Mouse (Mus musculus) gonadal fat pad, adult 2 months (tissue): ENCODE results near the gene Nudt8. TPM values are rescaled to one million over a fixed set of nuclear protein-coding genes. Genes with fewer than 3 reads are reported as not detected.

Experiments
- DNase-seq: peaks from one replicate; pipeline ENCODE4 v3.0.0-alpha.2; 2012; ENCODE audit warnings: low read depth
- polyA plus RNA-seq: library from polyadenylated mRNA; depleted of rRNA; stranded (reverse); fragments of >200 nt; gene quantifications from 2 replicates; pipeline ENCODE4 v1.2.3, GENCODE M21; 2012

Gene Nudt8
- polyA plus RNA-seq, 1 experiment: 10.2 TPM

DNA sequence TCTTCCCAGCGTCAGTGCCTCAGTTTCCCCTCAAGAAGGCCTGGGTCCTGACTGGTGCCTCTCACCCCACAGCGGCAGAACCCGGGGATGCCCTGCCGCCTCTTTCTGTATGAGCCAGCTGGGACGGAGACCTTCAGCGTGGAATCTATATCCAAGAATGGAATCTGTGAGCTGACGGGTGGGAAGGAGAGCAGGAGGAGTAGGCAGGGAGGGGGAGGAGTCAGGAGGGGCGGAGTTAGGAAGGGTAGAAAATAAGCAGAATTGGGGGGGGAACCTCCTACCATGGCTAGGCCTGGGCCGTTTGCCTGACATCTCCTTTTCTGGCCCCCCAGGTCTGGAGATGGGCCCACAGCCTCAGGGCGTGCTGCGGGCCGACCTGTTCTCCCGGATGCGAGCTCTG, 12.3 kb upstream of the Nudt8 start:
- no peak for DNase-seq

DNA sequence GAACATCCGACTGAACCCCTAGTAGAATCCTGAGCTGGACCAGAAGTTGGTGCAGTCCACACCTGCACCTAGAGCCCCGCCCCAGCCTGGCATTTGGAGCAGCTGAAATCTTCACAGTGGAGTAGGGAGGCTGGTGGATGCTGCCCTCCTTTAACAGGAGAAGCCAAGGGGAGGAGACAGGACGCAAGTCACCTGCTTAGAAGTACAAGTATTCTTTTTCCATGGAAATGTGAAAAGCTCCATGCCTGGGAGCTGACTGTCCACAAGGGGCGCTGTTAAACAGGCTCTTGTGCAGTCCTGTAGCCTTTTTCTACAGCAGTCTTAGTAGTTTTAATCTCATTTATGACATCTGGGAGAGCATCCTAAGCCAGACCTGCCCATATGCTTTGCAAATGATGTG, 11.6 kb upstream of the Nudt8 start:
- DNase-seq: no peak

DNA sequence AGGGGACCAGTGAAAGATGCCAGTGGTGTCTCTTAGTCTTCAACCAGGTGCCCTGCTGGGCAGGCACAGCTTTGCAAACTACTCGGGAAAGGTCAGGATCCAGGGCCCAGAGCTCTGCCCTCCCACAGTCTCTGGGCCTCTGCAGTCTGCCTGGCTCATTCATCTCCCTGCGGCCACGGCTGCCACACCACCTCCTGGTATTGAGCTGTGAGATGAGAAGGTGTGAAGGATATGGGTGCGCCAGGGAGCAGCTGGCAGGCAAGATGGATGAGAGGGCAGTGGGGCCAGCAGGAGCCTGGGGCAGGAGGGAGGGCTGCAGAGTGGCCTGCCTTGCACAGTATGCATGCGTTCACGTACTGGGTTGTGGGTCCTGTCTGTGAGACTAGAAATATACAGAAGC, 9.6 kb upstream of the Nudt8 start:
- no peak for DNase-seq

DNA sequence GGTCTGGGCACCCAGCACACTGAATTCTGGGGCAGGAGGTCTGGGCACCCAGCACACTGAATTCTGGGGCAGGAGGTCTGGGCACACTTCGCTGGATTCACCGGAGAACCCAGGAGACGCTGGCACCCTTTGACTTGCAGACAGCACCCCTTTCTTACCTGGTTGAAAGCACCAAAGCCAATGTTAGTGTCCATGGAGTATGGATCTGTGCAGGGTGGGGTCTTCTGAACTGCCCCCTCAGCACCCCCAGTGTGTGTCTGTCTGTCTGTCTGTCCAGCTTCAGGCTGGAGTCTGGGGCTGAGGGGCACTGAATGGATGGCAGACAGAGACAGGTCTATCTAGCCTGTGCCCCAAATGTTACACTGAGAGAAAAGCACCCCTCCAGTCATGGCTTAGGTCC, 8.8 kb upstream of the Nudt8 start:
- no peak for DNase-seq

DNA sequence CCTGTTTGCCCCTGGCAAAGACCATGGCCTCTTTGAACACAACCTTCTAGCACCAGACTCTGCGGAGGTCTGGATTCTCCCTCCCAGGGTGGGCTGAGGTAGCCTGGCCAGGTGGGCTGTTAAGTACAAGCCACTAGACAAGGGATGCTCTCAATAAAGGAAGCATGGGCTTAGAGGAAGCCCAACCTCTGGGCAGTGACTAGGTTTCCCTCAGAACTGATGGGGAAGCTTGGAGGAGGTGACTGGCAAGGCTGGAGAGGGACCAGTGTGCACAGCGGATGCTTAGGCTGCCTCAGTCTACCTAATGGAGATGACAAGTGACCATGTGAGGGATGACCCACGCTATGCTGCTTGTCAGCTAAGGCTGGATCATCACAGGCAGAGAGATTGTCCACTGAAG, 8.4 kb upstream of the Nudt8 start:
- DNase-seq: no peak

DNA sequence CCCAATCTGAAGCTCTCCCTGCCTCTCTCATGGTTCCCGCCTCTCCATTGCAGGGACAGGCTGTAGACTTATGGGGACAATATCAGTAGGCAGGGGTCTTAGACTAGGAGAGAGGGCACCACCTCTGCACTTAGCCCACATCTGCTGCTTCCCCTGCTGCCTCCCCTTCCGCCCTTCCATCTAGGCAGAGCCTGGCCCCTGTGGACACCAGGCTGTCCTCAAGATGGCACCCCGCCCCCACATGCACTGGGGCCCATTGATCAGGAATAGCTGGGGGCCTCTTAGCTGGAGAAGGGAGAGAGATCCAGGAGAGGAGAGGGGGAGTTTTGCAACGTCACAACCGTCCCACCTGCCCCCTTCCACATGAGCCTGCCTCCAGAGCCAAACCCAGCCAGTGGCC, 8.0 kb upstream of the Nudt8 start, which contains the start of gene Tbx10:
Gene Tbx10, plus strand, starts transcription at position 337 of the 400 bp plus-strand sequence.
- no peak for DNase-seq

DNA sequence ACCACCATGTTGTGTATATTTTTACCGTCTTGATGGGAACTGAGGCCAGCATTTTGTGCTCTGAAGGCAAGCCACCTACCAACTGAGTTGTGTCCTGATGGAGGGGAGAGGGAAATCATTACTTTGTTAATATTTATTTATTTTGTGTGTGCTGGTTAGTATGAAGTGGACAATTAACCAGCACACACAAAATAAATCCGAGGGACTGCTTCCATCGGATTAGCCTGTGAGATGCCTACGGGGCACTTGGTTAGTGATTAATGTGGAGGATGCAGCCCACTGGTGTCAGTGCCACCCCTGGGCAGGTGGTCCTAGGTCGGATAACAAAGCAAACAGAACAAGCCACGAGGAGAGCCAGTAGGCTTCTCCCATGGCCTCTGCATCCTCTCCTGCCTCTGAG, 5.4 kb upstream of the Nudt8 start:
- no peak for DNase-seq

DNA sequence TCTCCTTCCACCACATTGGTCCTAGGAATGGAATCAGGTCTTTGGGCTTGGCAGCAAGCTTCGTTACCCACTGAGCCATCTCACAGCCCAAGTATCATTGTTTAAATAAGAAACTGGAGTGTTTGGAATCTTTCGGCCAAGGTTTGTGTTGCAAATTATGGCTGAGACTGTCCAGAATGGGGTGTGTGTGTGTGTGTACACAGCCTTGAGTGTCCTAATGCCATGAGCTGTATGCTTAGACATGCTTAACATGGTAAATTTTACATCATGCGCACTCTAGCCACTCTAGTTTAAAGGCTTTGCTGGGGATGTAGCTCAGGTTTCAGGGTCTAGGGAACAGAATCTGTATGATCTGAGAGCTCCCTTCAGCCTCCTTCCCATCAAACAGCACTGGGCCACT, 4.9 kb upstream of the Nudt8 start:
- DNase-seq: no peak

DNA sequence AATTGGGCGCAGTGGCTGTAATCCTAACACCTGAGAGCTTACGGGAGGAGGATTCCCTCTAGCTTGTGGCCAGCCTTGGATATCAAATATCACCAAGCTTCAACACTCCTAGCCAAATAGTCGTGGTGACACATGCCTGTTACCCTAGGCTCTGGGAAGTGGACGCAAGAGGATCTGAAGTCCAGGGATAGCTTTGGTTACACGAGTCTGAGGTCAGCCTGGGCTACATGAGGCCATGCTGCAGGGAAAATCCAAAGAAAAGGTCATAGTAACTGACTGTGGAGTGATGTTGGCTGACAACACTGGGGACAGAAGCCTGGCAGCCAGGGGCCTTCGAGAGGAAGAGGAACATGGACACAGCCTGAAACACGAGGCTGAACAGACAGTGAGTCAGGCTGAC, 4.3 kb upstream of the Nudt8 start:
- no peak for DNase-seq

DNA sequence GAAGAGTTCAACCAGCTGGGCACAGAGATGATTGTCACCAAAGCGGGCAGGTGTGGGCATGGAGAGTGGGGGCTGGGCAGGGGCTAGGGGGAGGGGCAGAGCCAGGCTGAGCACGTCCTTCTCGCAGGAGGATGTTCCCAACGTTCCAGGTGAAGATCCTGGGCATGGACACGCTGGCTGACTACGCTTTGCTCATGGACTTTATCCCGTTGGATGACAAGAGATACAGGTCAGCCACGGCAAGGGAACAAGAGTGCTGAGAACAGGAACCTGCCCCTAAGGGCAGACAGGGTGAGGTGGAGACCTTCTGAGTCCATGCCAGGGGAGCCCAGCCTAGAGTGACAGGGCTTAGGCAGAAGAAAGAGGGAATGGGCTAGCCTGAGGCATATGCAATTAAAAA, 3.6 kb upstream of the Nudt8 start:
- DNase-seq: no peak

DNA sequence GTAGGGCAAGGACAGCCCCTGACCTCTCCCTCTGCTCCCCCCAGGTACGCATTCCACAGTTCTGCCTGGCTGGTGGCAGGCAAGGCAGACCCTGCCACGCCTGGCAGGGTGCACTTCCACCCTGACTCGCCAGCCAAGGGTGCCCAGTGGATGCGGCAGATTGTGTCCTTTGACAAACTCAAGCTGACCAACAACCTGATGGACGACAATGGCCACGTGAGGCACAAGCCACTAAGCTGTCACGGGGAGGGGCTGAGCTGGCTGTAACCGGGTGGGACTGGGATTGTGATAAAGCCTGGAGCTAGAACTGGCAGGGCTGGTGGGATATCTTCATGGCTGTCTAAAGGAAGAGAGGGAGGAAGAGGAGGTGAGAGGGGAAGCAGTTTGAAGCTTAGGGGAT, 3.1 kb upstream of the Nudt8 start:
- DNase-seq: no peak

DNA sequence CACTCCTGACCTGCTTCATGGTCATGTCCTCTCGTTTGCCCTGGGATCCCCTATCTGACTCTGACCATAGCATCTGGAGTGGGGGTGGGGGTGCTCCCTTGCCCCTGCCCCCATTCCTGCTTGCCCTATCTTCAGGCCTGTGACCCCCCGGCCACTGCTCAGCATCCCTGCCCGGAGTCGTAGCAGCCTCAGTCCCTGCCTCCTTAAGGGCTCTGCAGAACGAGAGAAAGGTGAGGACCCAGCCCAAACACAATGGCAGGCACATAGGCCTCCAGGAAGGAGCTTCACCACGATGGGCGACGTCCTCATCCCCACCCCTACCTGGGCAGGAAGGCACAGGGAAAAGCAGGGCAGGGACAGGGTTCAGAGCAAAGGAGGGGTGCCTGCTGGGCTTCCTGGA, 2.0 kb upstream of the Nudt8 start:
- DNase-seq: no peak

DNA sequence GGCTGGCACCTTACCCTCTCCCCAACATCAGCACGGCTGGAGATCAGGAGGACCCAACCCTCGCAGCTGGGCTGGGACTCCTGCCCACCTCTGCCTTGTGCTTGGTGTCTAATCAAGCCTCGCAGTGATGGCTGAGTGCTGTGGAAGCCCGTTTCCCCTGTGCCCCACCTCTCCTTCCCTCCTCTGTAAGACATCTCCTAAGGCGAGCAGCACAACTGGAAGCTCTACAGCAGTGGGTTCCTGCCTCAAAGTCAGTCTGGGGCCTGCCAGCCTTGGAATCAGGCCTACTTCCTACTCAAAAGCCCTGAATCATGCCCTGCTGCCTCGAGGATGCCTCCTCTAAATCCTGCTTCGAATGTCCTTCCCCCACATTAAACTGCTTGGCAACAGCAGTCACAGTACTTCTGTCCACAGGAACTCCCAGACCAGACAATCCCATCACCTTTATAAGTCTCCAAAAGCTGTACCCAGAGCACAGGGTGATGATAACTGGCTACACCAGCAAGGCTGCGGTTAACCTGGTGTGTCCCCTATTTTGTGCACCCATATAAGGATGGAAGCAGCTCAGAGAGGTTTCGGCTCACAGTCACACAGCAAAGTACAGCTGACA, 1.2 kb upstream of the Nudt8 start:
- no peak for DNase-seq

DNA sequence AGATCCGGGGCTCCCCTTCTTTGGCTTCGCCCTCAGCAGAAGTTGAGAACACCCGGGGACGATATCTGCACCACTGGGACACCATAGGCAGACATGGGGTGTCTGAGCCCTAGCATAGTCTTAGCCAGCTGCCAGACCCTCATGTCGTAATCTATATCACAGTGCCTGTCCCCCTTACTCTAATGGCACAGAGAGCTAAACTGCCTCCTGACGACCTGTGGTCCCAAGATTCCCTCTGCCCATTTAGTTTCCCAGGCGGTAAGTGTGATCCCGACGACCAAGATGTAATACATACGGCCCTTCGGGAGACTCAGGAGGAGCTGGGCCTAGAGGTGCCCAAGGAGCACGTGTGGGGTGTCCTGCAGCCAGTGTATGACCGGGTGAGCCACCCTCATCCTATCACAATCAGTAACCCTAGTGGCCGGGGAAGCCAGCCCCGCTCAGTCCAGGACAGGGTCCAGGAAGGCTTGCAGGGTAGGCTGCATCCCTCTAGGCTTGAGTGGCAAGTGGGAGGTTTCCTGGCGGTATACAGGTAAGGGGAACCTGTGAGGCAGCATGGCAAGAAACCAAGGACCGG, 657 bp downstream of the Nudt8 start:
- DNase-seq: no peak

DNA sequence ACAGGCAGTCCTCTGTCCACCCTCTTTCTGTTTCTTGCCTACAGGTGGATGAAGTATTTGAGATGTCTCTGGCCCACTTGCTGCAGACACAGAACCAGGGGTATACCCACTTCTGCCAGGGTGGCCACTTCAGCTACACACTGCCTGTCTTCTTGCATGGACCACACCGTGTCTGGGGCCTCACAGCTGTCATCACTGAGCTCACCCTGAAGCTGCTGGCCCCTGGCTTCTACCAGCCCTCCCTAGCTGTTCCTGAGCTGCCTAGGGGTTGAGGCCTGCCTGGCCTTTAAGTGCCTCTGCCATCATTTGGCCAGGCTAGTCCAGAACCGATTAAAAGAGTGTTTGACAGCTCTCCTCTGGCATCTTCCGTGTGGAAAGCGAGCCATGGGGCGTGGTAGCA, 1.4 kb downstream of the Nudt8 start:
- no peak for DNase-seq

DNA sequence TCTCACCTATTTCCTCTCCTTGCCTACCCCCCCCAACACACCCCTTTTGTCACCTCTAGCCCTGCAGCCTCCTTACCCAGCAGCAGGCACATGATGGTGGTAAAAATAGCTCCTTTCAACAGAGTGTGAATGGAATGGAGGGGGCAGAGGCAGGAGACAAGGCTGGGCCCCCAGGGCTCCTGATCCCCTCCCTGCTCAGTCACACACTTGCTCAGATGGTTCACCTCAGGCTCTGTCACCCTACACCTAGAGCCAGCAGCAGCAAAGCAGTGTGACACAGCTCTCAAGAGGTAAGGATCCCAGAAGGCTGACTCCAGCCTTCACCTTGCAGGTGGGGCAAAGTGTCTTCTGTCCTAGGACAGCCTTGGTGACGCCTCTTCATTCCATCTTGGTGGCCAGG, 2.7 kb downstream of the Nudt8 start, which contains the start of gene Doc2g:
Gene Doc2g, plus strand, starts transcription at position 202 of the 400 bp plus-strand sequence.
- DNase-seq: no peak

DNA sequence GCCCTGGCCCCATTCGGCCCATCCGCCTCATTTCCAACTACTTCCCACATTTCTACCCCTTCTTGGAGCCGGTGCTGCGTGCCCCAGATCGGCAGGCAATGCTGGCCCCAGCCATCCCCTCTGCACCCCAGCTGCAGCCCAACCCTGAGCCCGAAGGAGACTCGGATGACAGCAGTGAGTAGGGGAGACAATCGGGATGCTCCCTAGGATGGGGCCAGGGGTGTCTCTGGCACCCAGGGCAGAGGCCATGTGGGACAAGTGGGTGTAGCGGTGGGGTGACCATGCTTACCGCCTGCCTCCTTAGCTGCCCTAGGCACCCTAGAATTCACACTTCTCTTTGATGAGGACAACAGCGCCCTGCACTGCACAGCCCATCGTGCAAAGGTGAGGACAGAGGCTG, 3.3 kb downstream of the Nudt8 start:
- no peak for DNase-seq

DNA sequence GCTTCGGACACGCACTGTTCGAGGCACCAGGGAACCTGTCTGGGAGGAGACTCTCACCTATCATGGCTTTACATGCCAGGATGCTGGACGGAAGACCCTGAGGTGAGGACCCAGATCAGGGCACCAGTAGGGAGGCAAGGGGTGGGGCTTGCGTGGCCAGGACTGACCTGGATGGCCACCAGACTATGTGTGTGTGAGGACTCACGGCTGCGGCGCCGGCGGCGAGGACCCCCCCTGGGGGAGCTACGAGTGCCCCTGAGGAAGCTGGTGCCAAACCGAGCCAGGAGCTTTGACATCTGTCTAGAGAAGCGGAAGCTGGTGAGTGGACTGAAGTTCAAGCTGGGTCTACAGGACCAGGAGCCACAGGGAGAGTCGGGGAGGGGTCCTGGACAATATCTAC, 4.0 kb downstream of the Nudt8 start:
- no peak for DNase-seq

DNA sequence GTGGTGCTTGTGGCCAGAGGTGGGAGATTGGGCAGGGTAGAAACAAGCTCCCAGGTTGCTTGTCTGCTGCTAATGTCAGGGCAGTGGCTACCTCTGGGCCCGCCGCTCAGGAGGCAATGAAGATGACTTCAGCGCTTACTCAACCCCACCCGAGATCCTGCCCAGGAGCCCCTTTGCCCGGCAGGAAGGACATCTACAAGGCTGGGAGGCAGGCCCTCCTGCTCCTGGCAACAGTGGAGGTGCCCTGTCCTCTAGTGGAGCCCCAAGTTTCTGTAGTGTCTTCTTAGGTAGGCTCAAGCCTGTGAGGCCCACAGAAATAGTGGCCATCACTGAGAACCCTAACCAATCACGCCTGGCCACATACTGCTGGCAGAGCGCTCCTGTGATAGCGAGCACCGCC, 4.7 kb downstream of the Nudt8 start:
- no peak for DNase-seq

DNA sequence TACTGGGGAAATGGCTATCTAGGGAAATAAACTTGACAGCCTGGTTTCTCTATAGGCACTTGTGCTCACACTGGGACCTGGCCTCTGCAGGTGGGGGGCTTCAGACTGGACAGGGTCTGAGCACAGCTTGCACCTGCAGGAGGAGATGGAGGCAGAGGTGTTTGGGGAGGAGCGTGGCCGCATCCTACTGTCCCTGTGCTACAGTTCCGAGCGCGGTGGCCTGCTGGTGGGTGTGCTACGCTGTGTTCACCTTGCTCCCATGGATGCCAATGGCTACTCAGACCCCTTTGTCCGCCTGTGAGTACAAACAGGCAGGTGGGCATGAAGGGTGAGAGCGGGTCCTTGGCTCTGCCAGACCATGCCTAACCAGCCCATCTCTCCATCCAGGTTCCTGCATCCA, 5.6 kb downstream of the Nudt8 start:
- DNase-seq: no peak

DNA sequence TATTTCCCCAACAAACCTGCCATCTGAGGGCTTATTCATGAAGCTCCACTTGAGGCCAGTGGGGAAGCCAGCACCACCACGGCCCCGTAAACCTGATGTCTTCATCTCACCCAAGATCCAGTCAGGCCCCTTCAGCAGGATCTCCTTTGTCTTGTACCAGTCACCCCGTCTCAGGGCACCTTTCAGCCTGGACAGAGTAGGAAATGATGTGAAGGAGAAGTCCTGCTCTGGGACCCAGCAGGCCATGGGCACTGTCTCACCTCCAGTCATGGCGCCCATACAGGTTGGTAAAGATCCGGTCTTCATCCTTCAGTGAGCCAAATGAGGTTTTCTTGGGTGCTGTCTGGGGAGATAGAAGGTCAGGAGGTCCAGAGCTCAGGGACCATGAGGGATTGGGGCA, 10.7 kb downstream of the Nudt8 start:
- no peak for DNase-seq

DNA sequence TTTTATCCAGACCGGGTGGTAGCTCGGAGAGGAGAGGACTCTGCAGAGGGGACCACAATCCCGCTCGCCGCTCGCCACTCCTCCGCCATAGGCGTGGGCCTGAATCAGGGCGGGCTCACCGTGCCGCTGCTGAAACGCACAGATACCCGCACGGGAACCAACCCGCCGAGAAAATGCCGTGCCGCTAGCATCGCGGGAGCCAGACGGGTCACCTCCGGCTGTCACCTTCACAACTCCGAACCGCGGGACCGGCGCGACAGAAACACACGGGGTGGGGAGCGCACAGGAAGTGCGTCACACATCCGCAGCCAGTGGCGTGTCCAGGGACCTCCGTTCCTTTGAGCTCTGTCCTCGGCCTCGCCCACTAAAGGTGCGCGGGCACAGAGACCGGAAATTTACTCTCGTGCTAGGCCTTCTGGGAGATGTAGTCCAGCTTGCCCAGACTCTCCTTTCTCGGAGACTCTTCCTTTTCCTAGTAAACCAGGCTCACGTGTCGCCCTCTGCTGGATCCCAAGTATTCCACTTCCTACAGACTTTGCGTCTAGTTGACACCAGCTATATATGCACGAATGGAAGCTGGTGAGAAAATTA, 12.1 kb downstream of the Nudt8 start, which contains the start of gene Ndufv1:
Gene Ndufv1, minus strand, starts transcription at position 375 of the 591 bp plus-strand sequence.
- DNase-seq: peak; percentile 87

DNA sequence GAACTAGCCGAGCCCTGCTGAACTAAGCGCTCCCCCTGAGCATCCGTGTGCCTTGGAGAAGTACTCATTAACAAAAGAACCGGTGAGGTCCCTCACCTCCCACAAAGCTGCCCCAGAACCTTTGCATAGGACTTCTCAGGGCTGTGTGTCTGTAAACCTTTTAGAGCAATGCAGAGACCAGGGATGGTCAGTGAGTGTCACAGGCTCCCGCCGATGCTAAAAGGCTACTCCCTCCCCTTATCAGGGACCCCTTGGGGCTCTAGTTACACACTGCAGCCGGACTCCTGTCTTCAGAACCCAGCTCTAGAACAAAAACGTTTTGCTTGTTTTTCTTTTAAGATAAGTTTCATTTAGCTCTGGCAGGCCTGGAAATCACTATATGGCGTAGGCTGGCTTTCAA, 12.7 kb downstream of the Nudt8 start:
- no peak for DNase-seq

DNA sequence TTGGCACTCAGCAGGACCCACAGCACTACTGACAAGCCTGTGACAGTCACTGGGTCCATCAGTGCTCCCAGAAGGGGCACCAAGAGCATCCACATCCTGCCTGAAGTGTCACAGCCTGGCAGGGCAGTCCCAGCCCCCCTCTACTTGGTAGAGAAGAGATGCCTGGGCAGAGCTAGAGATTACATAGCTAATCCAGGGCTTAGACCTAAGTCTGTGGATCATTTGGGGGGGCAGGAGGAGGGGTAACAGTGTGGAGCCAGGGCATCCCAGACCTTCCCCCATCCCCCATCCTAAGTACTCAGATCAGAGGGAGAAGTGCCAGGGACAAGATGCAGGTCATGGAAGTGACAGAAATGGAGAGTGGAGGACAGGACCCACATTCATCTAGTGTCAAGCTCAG, 14.4 kb downstream of the Nudt8 start:
- DNase-seq: no peak
